Mouse (Mus musculus): Measurements from ENCODE around the gene Ube2s. TPM values are rescaled to one million over a fixed set of nuclear protein-coding genes. Genes with fewer than 3 reads are reported as not detected.
"Not testable (repeated sequence)": the region's sequence is repeated elsewhere in the genome, so short reads cannot be mapped to it uniquely, and the experiment has no call there.

The Ube2s gene
- polyA plus RNA-seq (2015; fragmentation: Nextera tagmentation; extraction: Ambion mirVana), result 291 and 311 TPM in 2 replicates

GRCm38 (mm10) chr7:4812303-4813104 is at the start of gene Ube2s:
TSS of gene Ube2s (minus strand) at chr7:4812590.
- under 1% methylated on average over 62 of the region's 62 CpGs for whole genome bisulfite sequencing
- H3K27ac ChIP-seq (ENCODE audit: low read length), result peak within 1 kb of the TSS; percentile 94
- no peaks in the 10 kb centered on the region for H3K27me3 ChIP-seq (replicated peaks; ENCODE audit: control insufficient read depth, insufficient read depth, low read length)
- H3K4me3 ChIP-seq (replicated peaks; ENCODE audit: low read length), result peak within 1 kb of the TSS; percentile 75
- peak within 1 kb of the TSS; percentile 84 for H3K9ac ChIP-seq (replicated peaks; ENCODE audit: low read depth, low read length)
- ATAC-seq, result peak; percentile 99
- peak within 1 kb of the TSS; percentile 90 for H3K4me2 ChIP-seq (ENCODE audit: low read length)
- H3K9me3 ChIP-seq (ENCODE audit: control insufficient read depth, low read length), result no peaks in the 10 kb centered on the region
- peaks cover 28% of the 10 kb centered on the region for H3K4me1 ChIP-seq (replicated peaks; ENCODE audit: control insufficient read depth, insufficient read depth, low read length)
- peaks cover 4% of the 10 kb centered on the region; the same call in 1 of the 2 replicates for H3K36me3 ChIP-seq (ENCODE audit: control insufficient read depth, insufficient read depth)

DNA sequence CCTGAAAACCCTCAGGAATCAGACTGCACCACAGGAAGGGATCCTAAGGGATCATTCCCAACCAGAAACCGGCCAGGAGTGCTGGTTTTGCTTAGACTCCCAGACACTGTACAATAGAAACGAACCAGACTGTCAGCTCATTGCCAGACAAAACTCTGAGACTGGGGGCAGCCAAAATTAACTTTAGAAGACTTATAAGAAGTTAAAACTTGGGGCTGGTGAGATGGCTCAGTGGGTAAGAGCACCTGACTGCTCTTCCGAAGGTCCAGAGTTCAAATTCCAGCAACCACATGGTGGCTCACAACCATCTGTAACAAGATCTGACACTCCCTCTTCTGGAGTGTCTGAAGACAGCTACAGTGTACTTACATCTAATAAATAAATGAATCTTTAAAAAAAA is 48.5 kb upstream of the Ube2s start:
- H3K27me3 ChIP-seq (replicated peaks; ENCODE audit: control insufficient read depth, insufficient read depth, low read length); H3K4me3 ChIP-seq (replicated peaks; ENCODE audit: low read length); H3K9me3 ChIP-seq (ENCODE audit: control insufficient read depth, low read length); H3K4me2 ChIP-seq (ENCODE audit: low read length); H3K27ac ChIP-seq (ENCODE audit: low read length); H3K36me3 ChIP-seq (ENCODE audit: control insufficient read depth, insufficient read depth); H3K9ac ChIP-seq (replicated peaks; ENCODE audit: low read depth, low read length); ATAC-seq; H3K4me1 ChIP-seq (replicated peaks; ENCODE audit: control insufficient read depth, insufficient read depth, low read length): not testable (repeated sequence)
- WGBS, result 63% methylated on average over 3 of the region's 3 CpGs

DNA sequence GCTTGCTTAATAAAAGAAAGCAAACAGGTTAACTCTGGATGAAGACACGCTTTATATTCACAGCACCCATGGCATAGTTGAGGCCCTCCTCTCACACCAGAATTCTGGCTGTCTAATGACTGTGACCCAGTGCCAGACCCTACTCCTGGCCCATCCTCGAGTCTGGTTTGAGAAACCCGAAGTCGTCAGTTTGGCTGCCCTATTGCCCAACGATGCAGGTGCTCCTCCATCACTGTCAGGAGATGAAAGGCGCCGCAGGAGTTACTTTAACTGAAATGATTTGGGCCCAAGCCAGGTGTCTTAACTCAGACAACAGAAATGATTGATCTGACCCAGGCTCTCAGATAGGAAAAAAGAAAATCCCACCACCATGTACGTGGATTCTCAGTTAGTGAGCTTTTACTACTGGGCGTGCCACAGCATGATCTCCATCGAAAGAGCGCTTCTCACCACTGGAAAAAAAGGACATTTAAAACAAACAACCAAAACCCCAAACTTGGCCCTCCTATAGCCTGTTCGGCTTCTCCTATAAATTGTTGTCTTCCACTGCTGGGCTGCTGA is 47.1 kb upstream of the Ube2s start:
- H3K4me2 ChIP-seq (ENCODE audit: low read length), result no peak overlapping the region
- no peaks in the 10 kb centered on the region for H3K27me3 ChIP-seq (replicated peaks; ENCODE audit: control insufficient read depth, insufficient read depth, low read length)
- H3K4me3 ChIP-seq (replicated peaks; ENCODE audit: low read length), result no peak overlapping the region
- H3K9me3 ChIP-seq (ENCODE audit: control insufficient read depth, low read length), result no peaks in the 10 kb centered on the region
- no peaks in the 10 kb centered on the region for H3K4me1 ChIP-seq (replicated peaks; ENCODE audit: control insufficient read depth, insufficient read depth, low read length)
- no peaks in the 10 kb centered on the region for H3K36me3 ChIP-seq (ENCODE audit: control insufficient read depth, insufficient read depth)
- 81% methylated on average over 12 of the region's 12 CpGs for WGBS
- no peak overlapping the region for H3K27ac ChIP-seq (ENCODE audit: low read length)
- no peak for ATAC-seq
- no peak overlapping the region for H3K9ac ChIP-seq (replicated peaks; ENCODE audit: low read depth, low read length)

- Histone ChIP-seq H3K9ac (replicated peaks; ENCODE audit: low read depth, low read length) (no peak overlapping the region), H3K27ac (ENCODE audit: low read length) (no peak overlapping the region), H3K4me1 (replicated peaks; ENCODE audit: control insufficient read depth, insufficient read depth, low read length) (no peaks in the 10 kb centered on the region), H3K27me3 (replicated peaks; ENCODE audit: control insufficient read depth, insufficient read depth, low read length) (no peaks in the 10 kb centered on the region), H3K9me3 (ENCODE audit: control insufficient read depth, low read length) (no peaks in the 10 kb centered on the region), H3K4me3 (replicated peaks; ENCODE audit: low read length) (no peak overlapping the region), H3K36me3 (ENCODE audit: control insufficient read depth, insufficient read depth) (no peaks in the 10 kb centered on the region), H3K4me2 (ENCODE audit: low read length) (no peak overlapping the region)
- WGBS, result 54% methylated on average over 7 of the region's 7 CpGs
- ATAC-seq, result no peak
Observed at GRCm38 (mm10) chr7:4857321-4857720, 44.9 kb upstream of the Ube2s start.

GRCm38 (mm10) chr7:4856508-4856907 is 44.1 kb upstream of the Ube2s start:
- no peaks in the 10 kb centered on the region for H3K9me3 ChIP-seq (ENCODE audit: control insufficient read depth, low read length)
- H3K4me3 ChIP-seq (replicated peaks; ENCODE audit: low read length), result no peak overlapping the region
- 92% methylated on average over 9 of the region's 9 CpGs for WGBS

GRCm38 (mm10) chr7:4853613-4854012 is 41.2 kb upstream of the Ube2s start:
- Histone ChIP-seq H3K9ac (replicated peaks; ENCODE audit: low read depth, low read length) (no peak overlapping the region), H3K4me1 (replicated peaks; ENCODE audit: control insufficient read depth, insufficient read depth, low read length) (no peaks in the 10 kb centered on the region), H3K4me2 (ENCODE audit: low read length) (no peak overlapping the region), H3K4me3 (replicated peaks; ENCODE audit: low read length) (no peak overlapping the region), H3K27me3 (replicated peaks; ENCODE audit: control insufficient read depth, insufficient read depth, low read length) (no peaks in the 10 kb centered on the region), H3K36me3 (ENCODE audit: control insufficient read depth, insufficient read depth) (no peaks in the 10 kb centered on the region), H3K27ac (ENCODE audit: low read length) (no peak overlapping the region), H3K9me3 (ENCODE audit: control insufficient read depth, low read length) (no peaks in the 10 kb centered on the region)
- 78% methylated on average over 3 of the region's 3 CpGs for WGBS
- ATAC-seq, result no peak

More at GRCm38 (mm10) chr7:4856508-4856907, 44.1 kb upstream of the Ube2s start:
- no peak overlapping the region for H3K9ac ChIP-seq (replicated peaks; ENCODE audit: low read depth, low read length)
- H3K27me3 ChIP-seq (replicated peaks; ENCODE audit: control insufficient read depth, insufficient read depth, low read length), result no peaks in the 10 kb centered on the region
- no peaks in the 10 kb centered on the region for H3K36me3 ChIP-seq (ENCODE audit: control insufficient read depth, insufficient read depth)
- H3K4me1 ChIP-seq (replicated peaks; ENCODE audit: control insufficient read depth, insufficient read depth, low read length), result no peaks in the 10 kb centered on the region
- ATAC-seq, result no peak
- no peak overlapping the region for H3K27ac ChIP-seq (ENCODE audit: low read length)
- H3K4me2 ChIP-seq (ENCODE audit: low read length), result no peak overlapping the region

DNA sequence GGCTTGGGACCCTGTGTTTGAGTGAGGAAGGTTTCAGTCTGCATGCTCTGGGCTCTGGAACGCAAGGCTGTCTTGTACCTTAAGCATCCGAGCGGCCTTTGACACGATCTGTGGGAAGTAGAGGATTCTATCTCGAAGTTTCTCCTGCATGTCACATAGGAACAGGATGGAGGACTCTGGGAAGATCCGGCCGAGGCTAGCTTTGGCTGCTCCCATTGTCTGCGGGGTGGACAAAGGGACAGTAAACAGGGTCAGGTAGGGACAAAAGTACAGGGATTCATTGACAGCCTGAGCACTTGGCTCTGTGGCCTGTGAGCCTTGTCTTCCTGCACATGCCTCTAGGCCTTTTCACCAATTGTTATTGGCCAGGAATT is 38.9 kb upstream of the Ube2s start:
- Histone ChIP-seq H3K4me3 (replicated peaks; ENCODE audit: low read length) (no peak overlapping the region), H3K4me1 (replicated peaks; ENCODE audit: control insufficient read depth, insufficient read depth, low read length) (no peaks in the 10 kb centered on the region), H3K27ac (ENCODE audit: low read length) (no peak overlapping the region), H3K9ac (replicated peaks; ENCODE audit: low read depth, low read length) (no peak overlapping the region), H3K4me2 (ENCODE audit: low read length) (no peak overlapping the region), H3K27me3 (replicated peaks; ENCODE audit: control insufficient read depth, insufficient read depth, low read length) (no peaks in the 10 kb centered on the region), H3K9me3 (ENCODE audit: control insufficient read depth, low read length) (no peaks in the 10 kb centered on the region), H3K36me3 (ENCODE audit: control insufficient read depth, insufficient read depth) (no peaks in the 10 kb centered on the region)
- no peak for ATAC-seq
- 73% methylated on average over 8 of the region's 8 CpGs for WGBS

- no peak overlapping the region for H3K4me3 ChIP-seq (replicated peaks; ENCODE audit: low read length)
- H3K4me2 ChIP-seq (ENCODE audit: low read length), result no peak overlapping the region
- no peak overlapping the region for H3K27ac ChIP-seq (ENCODE audit: low read length)
- no peak for ATAC-seq
- H3K9me3 ChIP-seq (ENCODE audit: control insufficient read depth, low read length), result no peaks in the 10 kb centered on the region
- no peaks in the 10 kb centered on the region for H3K36me3 ChIP-seq (ENCODE audit: control insufficient read depth, insufficient read depth)
- H3K9ac ChIP-seq (replicated peaks; ENCODE audit: low read depth, low read length), result no peak overlapping the region
- H3K4me1 ChIP-seq (replicated peaks; ENCODE audit: control insufficient read depth, insufficient read depth, low read length), result no peaks in the 10 kb centered on the region
- 77% methylated on average over 11 of the region's 11 CpGs for WGBS
- H3K27me3 ChIP-seq (replicated peaks; ENCODE audit: control insufficient read depth, insufficient read depth, low read length), result no peaks in the 10 kb centered on the region
Observed at GRCm38 (mm10) chr7:4850621-4851314, 38.4 kb upstream of the Ube2s start.

- H3K27me3 ChIP-seq (replicated peaks; ENCODE audit: control insufficient read depth, insufficient read depth, low read length), result no peaks in the 10 kb centered on the region
- WGBS, result 62% methylated on average over 9 of the region's 9 CpGs
- no peaks in the 10 kb centered on the region for H3K9me3 ChIP-seq (ENCODE audit: control insufficient read depth, low read length)
- no peaks in the 10 kb centered on the region for H3K36me3 ChIP-seq (ENCODE audit: control insufficient read depth, insufficient read depth)
- H3K4me2 ChIP-seq (ENCODE audit: low read length), result no peak overlapping the region
- no peak overlapping the region for H3K4me3 ChIP-seq (replicated peaks; ENCODE audit: low read length)
- no peak for ATAC-seq
- H3K9ac ChIP-seq (replicated peaks; ENCODE audit: low read depth, low read length), result no peak overlapping the region
- H3K27ac ChIP-seq (ENCODE audit: low read length), result no peak overlapping the region
- peaks cover 6% of the 10 kb centered on the region for H3K4me1 ChIP-seq (replicated peaks; ENCODE audit: control insufficient read depth, insufficient read depth, low read length)
Observed at GRCm38 (mm10) chr7:4849372-4849771, 37.0 kb upstream of the Ube2s start.
